Mouse (Mus musculus): ENCODE data around the gene Frs3. TPM values are rescaled to one million over a fixed set of nuclear protein-coding genes. Genes with fewer than 3 reads are reported as not detected.
A peak's percentile ranks its signal among the peaks of the same experiment; 100 is the strongest.

Gene Frs3
- polyA plus RNA-seq, 1 experiment from 2014 or later = 28.6 TPM

DNA sequence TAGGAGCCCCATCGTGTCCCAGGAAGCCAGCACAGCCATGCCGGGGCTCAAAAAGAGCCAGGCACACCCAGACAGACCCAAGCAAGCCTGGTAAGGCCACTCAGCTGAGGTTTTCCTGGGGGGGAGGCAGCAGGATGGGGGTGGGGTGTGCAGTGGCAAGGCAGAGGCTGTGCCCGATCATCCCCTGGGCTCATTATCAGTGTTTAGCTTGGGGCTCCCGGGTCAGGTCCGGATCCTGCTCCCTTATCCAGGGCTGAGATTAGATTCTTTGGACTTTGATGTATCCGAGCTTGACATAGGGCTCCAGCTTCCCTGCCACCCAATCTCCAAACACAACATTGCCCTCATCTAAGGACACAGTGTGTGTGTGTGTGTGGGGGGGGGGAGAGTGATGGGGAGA lies 23.1 kb downstream of the Frs3 start:
- Histone ChIP-seq H3K4me1 (replicated peaks) (no peaks in the 10 kb centered on the region), H3K27me3 (0 out of 2 replicates have a peak, but pooled peaks cover 4% of the 10 kb centered on the region), H3K4me3 (no peak overlapping the region), H3K4me2 (no peak overlapping the region), H3K9me3 (no peaks in the 10 kb centered on the region), H3K36me3 (no peaks in the 10 kb centered on the region), H3K27ac (no peak overlapping the region), H3K9ac (no peak overlapping the region)
- 85% methylated on average over 6 of the region's 6 CpGs for WGBS
- ATAC-seq (ENCODE audit: low FRiP score) = no peak

DNA sequence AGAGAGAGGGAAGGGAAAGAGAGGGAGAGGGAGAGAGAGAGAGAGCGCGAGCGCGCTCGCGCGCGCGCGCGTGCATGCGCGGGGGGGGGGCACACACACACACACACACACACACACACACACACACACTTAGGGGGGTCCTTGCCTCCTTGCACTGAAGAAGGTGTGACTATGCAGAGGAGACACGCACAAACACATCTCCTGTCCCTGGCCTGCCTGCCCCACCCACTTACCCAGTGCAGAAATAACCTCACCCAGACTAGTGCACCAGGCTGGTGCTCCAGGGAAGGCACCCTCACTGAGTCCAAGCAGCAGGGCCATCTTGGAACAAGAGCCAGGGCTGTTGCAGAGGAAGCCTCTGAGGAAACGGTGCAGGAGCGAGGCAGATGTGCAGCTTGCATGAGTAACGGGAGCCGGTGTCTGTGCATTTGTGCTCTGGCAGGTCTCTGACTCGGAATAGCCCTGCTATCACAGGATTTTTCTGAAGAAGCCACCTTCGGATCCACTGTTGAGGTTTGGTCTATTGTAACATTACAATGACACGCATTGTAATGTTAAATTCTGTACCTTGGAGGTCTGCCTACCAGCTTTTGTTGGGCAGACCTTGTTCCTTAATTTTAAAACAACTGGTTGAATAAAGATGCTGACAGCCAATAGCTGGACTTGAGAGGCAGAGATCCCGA lies 24.2 kb downstream of the Frs3 start:
- no peaks in the 10 kb centered on the region for H3K9me3 ChIP-seq
- no peaks in the 10 kb centered on the region for H3K36me3 ChIP-seq
- H3K4me3 ChIP-seq = no peak overlapping the region
- H3K27me3 ChIP-seq = 0 out of 2 replicates have a peak, but pooled peaks cover 4% of the 10 kb centered on the region
- H3K27ac ChIP-seq = no peak overlapping the region
- peak; percentile 71 for ATAC-seq (ENCODE audit: low FRiP score)
- H3K4me1 ChIP-seq (replicated peaks) = no peaks in the 10 kb centered on the region
- peak overlapping the region; percentile 40; the same call in 1 of the 2 replicates for H3K9ac ChIP-seq
- 56% methylated on average over 11 of the region's 22 CpGs for WGBS
- H3K4me2 ChIP-seq = peak overlapping the region; percentile 13; the same call in 1 of the 2 replicates

DNA sequence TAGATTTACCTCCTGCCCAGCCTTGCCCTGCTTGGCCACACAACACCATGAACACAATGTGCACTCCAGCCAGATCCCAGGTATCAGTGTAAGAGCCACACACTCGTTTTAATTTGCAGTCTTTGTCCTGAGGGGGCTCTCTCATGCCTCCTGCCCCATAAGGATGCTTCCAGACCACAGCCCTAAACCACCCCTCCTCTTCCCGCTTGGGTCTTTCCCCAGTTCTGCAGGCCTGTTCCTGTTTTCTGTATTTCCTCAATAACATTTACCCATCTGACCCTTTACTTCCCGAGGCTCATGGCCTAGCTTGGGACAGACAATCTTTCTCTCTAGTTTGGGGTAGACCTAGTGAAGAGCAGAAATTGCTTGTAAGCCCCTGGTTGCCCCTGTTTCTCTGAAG lies 26.2 kb downstream of the Frs3 start:
- 64% methylated on average over 3 of the region's 3 CpGs for WGBS
- Histone ChIP-seq H3K4me2 (no peak overlapping the region), H3K9me3 (no peaks in the 10 kb centered on the region), H3K4me3 (no peak overlapping the region), H3K9ac (no peak overlapping the region), H3K36me3 (no peaks in the 10 kb centered on the region), H3K27ac (no peak overlapping the region), H3K27me3 (0 out of 2 replicates have a peak, but pooled peaks cover 4% of the 10 kb centered on the region), H3K4me1 (replicated peaks) (no peaks in the 10 kb centered on the region)
- ATAC-seq (ENCODE audit: low FRiP score) = no peak

DNA sequence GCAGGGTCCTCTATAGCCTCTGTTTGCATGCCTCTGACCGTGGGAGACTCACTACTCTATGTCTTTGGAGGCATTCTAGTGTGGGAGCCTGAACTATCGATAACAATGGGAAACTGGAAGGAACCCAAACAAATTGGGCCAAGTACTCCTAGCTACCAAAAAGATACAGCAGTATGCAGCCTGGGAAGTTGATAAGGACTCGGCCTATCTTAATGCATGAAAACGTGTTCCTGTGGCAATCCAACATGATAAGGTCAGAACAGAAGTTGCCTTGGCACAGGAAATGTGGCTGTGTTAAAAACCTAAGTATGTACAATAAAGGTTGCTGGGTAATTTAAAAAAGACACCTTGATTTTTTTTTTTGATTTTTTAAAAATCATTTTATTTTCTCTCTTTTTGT lies 32.4 kb downstream of the Frs3 start:
- Histone ChIP-seq H3K9ac (no peak overlapping the region), H3K4me3 (no peak overlapping the region)
- WGBS = 92% methylated on average over 4 of the region's 4 CpGs

DNA sequence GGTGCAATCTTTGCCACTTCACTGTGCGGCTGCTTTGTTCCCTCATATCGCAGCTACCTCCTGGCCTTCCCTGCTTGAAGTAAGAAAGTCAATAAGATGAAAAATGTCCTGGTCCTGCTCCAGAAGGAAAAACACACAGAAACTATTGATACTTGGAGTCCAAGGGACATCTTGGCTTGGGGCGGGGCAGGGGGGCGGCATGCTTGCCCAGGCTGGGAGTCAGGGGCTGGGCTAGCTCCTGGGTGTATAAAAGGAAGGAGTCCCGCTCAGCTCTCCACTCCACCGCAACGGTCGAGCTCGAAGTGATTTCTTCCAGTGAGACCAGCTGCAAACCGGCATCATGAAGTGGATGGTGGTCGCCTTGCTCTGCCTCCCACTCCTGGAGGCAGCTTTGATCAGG lies 37.7 kb downstream of the Frs3 start, which contains the start of gene Pgc:
Gene Pgc, plus strand, starts transcription at position 277 of the 400 bp plus-strand sequence.
- WGBS = 78% methylated on average over 11 of the region's 11 CpGs
- no peaks in the 10 kb centered on the region for H3K27me3 ChIP-seq
- H3K9me3 ChIP-seq = no peaks in the 10 kb centered on the region
- H3K4me2 ChIP-seq = no peak within 1 kb of the TSS
- H3K9ac ChIP-seq = no peak within 1 kb of the TSS
- H3K36me3 ChIP-seq = no peaks in the 10 kb centered on the region
- no peak within 1 kb of the TSS for H3K4me3 ChIP-seq
- H3K4me1 ChIP-seq (replicated peaks) = no peaks in the 10 kb centered on the region
- no peak for ATAC-seq (ENCODE audit: low FRiP score)
- no peak within 1 kb of the TSS for H3K27ac ChIP-seq

More for the DNA sequence above, 32.4 kb downstream of the Frs3 start:
- H3K36me3 ChIP-seq = no peaks in the 10 kb centered on the region
- no peak overlapping the region for H3K4me2 ChIP-seq
- no peak overlapping the region for H3K27ac ChIP-seq
- H3K9me3 ChIP-seq = no peaks in the 10 kb centered on the region
- H3K4me1 ChIP-seq (replicated peaks) = no peaks in the 10 kb centered on the region
- ATAC-seq (ENCODE audit: low FRiP score) = no peak
- H3K27me3 ChIP-seq = no peaks in the 10 kb centered on the region

DNA sequence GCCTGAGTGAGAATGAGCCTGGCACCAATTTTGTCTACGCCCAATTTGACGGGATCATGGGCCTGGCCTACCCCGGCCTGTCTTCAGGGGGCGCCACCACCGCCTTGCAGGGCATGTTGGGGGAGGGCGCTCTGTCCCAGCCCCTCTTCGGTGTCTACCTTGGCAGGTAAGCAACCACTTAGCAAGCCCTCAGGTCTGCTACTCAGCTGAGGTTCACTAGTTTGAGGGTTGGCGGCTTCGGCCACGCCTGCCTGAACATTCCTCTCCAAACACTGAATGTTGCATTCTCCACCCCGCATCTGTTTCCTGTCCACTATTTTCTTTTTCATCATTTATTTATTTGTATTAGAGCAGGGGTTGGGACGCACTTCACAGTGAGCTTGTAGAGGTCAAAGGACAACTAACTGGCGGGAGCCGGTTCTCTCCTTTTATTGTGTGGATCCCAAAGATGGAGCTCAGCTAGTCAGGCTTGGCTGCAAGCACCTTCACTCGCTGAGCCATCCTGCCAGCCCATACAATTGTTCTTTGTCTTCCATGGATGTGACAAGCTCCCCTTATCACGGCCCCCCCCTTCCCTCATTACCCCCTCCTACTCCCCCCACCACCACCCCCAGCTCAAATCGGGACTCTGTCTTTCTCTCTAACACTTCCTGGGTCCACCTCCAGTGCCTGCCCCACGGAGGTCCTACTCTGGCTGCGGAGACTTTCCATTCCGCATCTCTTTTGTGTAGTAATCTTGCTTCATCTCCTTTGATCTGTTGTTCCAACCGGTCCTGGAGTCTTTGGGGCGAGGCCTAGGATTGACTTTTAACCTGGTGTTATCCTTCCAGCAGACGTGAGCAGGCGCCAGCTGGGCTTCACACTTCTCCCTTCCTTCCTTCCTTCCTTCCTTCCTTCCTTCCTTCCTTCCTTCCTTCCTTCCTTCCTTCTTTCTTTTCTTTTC lies 42.1 kb downstream of the Frs3 start:
- 51% methylated on average over 24 of the region's 24 CpGs for WGBS
- H3K4me2 ChIP-seq = no peak overlapping the region
- no peak overlapping the region for H3K4me3 ChIP-seq
- no peak for ATAC-seq (ENCODE audit: low FRiP score)
- 0 out of 2 replicates have a peak, but pooled peaks cover 9% of the 10 kb centered on the region for H3K27me3 ChIP-seq
- no peaks in the 10 kb centered on the region for H3K36me3 ChIP-seq
- no peaks in the 10 kb centered on the region for H3K9me3 ChIP-seq
- no peak overlapping the region for H3K27ac ChIP-seq
- no peaks in the 10 kb centered on the region for H3K4me1 ChIP-seq (replicated peaks)
- H3K9ac ChIP-seq = no peak overlapping the region

DNA sequence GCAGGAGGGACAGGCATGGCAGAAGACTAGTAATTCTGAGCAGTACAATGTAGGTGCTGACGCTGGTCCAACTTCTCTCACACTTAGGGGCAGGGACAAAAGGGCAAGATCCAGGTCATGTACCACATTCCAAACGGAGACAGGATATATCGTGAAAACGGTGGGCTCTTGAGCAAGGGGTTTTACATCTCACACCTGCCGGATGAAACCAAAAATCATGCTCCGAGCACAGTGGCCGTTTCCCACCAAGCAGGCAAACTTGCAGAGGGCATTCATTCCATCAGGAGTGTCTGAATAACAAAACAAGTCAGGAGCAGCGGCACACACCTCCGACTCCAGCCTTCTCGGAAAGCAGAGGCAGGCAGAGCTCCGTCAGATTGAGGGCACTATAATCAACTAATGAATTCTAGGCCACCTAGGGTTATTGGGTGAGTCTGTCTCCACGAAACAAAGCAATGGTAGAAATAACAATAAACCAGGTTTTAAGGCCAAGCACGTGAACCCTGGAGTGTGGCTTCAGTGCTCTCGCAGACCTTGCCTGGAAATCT lies 46.8 kb downstream of the Frs3 start:
- H3K36me3 ChIP-seq = no peaks in the 10 kb centered on the region
- peaks cover 28% of the 10 kb centered on the region for H3K4me1 ChIP-seq (replicated peaks)
- ATAC-seq (ENCODE audit: low FRiP score) = no peak
- no peak overlapping the region for H3K4me3 ChIP-seq
- H3K27me3 ChIP-seq = peaks cover 43% of the 10 kb centered on the region
- no peak overlapping the region for H3K9ac ChIP-seq
- H3K4me2 ChIP-seq = no peak overlapping the region
- WGBS = 74% methylated on average over 14 of the region's 14 CpGs
- no peak overlapping the region for H3K27ac ChIP-seq
- H3K9me3 ChIP-seq = no peaks in the 10 kb centered on the region

DNA sequence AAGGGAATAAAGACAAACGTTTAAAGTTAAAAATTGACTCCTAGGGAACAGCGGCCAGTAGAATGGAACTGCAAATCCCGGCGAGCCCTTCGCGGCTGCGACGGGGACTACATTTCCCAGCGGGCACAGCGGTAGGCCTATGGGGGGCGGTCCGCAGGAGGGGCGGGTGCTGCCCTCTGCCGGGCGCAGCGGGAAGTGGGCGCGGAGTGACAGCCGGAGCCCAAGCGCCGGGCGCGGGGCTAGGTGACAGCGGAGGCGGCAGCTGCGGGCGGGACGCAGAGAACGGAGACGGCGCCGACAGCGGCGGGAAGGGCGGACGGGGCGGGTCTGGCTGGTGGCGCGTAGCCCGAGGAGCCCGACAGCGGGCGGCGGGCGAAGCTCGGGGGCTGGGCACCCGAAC lies 48.0 kb downstream of the Frs3 start, which contains the start of gene Tfeb:
Gene Tfeb, plus strand, starts transcription at position 175 of the 400 bp plus-strand sequence.
- under 1% methylated on average over 42 of the region's 47 CpGs for WGBS
- H3K9me3 ChIP-seq = no peaks in the 10 kb centered on the region
- H3K4me3 ChIP-seq = peak within 1 kb of the TSS; percentile 55
- H3K9ac ChIP-seq = peak within 1 kb of the TSS; percentile 65
- no peaks in the 10 kb centered on the region for H3K36me3 ChIP-seq
- peaks cover 51% of the 10 kb centered on the region for H3K27me3 ChIP-seq
- H3K4me2 ChIP-seq = peak within 1 kb of the TSS; percentile 86
- no peak within 1 kb of the TSS for H3K27ac ChIP-seq
- ATAC-seq (ENCODE audit: low FRiP score) = peak; percentile 81
- H3K4me1 ChIP-seq (replicated peaks) = peaks cover 28% of the 10 kb centered on the region

DNA sequence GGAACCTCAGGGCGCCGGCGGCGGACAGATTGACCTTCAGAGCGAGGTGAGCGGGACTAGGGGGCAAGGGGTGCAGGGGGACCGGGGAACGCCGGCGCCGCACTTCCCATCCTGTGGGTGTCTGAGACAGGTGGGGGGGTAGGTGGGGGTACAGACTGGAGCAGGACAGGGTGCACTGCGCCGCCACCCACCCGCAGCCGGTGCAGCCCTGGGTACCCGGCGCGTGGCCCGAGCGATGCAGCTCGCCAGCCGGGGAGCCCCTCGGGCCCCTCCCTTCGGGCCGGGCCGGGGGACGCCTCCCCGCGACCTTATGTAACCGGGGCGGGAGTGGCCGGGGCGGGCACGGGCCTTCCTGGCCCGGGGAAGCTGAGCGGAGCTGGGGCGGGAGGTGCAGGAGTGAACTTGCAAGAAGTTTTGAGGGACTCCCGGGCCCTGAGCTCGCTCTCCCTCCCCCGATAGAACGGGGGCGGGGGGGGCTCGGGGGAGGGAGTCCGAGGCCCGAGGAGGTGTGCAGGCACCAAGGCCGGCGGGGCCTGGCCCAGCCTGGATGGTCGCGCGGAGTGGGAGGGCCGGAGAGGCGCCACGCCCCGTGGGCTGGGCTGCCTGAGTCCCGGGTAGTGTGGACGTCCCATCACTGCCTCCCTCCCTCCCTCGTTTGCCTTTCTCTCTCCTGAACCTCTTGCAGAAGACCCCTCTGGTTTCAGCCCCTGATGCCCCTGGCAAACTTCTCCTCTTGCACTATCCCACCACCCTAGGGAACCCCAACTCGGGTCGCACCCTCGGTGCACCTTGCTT lies 48.6 kb downstream of the Frs3 start:
- 2% methylated on average over 39 of the region's 60 CpGs for WGBS
- peak overlapping the region; percentile 86 for H3K4me2 ChIP-seq
- H3K4me3 ChIP-seq = peak overlapping the region; percentile 55
- H3K4me1 ChIP-seq (replicated peaks) = peaks cover 28% of the 10 kb centered on the region
- H3K36me3 ChIP-seq = no peaks in the 10 kb centered on the region
- no peak overlapping the region for H3K27ac ChIP-seq
- H3K27me3 ChIP-seq = peaks cover 51% of the 10 kb centered on the region
- no peaks in the 10 kb centered on the region for H3K9me3 ChIP-seq
- ATAC-seq (ENCODE audit: low FRiP score) = peak; percentile 77
- H3K9ac ChIP-seq = peak overlapping the region; percentile 65

DNA sequence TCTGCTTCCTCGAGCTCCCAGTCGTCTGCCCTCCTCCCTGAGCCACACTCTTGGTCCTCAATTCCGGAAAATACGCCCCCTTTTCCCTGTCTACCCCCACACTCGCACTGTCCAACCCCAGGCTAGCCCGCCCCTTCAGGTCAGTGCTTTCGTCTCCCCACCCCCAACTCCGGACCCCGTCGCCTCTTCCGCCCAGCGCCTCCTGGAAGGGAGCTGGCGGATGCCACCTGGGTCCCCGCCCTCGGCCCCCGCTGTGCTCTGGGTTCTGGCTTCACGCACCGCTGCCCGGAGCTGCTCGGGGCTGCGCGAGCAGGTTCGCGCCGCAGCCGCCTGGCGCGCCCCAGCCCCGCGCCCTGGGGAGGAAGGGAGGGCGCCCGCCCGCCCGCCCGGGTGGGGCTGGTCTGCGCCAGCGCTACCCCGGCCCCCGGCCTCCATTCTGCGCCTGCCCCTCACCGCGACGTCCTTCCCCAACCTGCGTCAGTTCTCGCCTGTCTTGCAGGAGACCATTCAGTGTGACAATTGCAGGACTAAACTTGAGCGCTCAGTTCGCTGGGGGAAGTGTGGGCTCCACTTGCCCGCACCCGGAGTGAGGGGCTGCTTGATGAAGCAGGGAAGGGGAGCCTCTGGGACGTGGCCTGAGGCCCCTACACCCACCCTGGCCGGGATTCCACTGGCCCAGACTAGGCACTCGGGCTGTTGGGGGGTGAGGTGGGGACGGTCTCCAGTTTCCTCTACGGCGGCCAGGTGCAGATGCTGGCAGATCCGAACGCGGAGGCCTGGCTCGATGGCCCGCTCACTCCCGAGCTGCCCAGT lies 49.4 kb downstream of the Frs3 start:
- ATAC-seq (ENCODE audit: low FRiP score) = peak; percentile 42
- Histone ChIP-seq H3K9me3 (no peaks in the 10 kb centered on the region), H3K4me2 (peak overlapping the region; percentile 86), H3K9ac (peak overlapping the region; percentile 65), H3K27ac (no peak overlapping the region), H3K36me3 (no peaks in the 10 kb centered on the region), H3K27me3 (peaks cover 51% of the 10 kb centered on the region), H3K4me3 (peak overlapping the region; percentile 55), H3K4me1 (replicated peaks) (peaks cover 28% of the 10 kb centered on the region)
- under 1% methylated on average over 56 of the region's 61 CpGs for WGBS

All from hindbrain, embryonic 13.5 days (tissue).